10 mouse cellular contexts compared by ENCODE assay signal in the genomic region with DNA sequence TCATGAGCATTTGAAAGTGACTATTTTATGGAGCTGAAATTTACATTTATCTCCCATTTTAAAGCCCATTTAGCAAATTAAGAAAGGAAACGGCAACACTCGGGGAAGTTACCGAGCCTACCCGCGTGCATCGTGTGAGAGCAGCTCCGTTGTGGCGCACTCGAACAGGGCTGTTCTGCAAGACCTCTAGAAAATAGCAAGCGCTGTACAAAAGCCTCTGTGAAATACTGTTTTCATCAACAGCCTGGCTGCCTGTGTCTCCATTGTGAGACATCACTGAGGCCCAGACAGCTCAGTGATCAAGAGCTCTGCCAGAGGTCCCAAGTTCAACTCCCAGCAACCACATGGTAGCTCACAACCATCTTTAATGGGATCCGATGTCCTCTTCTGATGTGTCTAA.
DNase-seq lines count a peak whose midpoint lies in the region; ATAC-seq lines count a peak whose summit lies in the region.
"Had no signal": no experiment of that assay in that cellular context is flagged by ENCODE, and none has a peak within 500 bp of the region (broad histone marks: within the 10 kb centered on the region; RNA-seq: fewer than 3 reads in every experiment).

No protein-coding gene starts in this region.

- ATAC-seq in liver, embryonic 16.5 days (ENCODE audit: low read depth): no peak
- no peak for ATAC-seq in liver, embryonic 11.5 days (replicated peaks; ENCODE audit: low FRiP score)
- ATAC-seq in forebrain, embryonic 11.5 days (replicated peaks; ENCODE audit: low FRiP score): no peak
- 0 out of 2 replicates have a peak, but pooled peaks have one; percentile 16 for ATAC-seq in hindbrain, embryonic 13.5 days (ENCODE audit: low FRiP score)
- ATAC-seq in stomach, embryonic 15.5 days (ENCODE audit: insufficient read depth, low FRiP score, low read depth): no peak
- ATAC-seq: activated CD4-positive, CD25-positive, alpha-beta regulatory T cell, adult 4 months had no signal

- peaks cover 34% of the 10 kb centered on the region for H3K4me1 ChIP-seq in liver, embryonic 16.5 days (ENCODE audit: control insufficient read depth, low read depth, low read length)
- H3K4me1 ChIP-seq in liver, embryonic 11.5 days (replicated peaks; ENCODE audit: control insufficient read depth, insufficient read depth, low read length): peaks cover 56% of the 10 kb centered on the region
- H3K4me1 ChIP-seq in forebrain, embryonic 11.5 days (replicated peaks; ENCODE audit: control insufficient read depth, insufficient read depth, low read length): peaks cover 36% of the 10 kb centered on the region
- H3K4me1 ChIP-seq in hindbrain, embryonic 13.5 days (replicated peaks): peaks cover 73% of the 10 kb centered on the region
- peaks cover 38% of the 10 kb centered on the region for H3K4me1 ChIP-seq in stomach, embryonic 15.5 days

- H3K4me3 ChIP-seq in liver, embryonic 16.5 days (ENCODE audit: low read depth, low read length): no peak overlapping the region
- no peak overlapping the region for H3K4me3 ChIP-seq in liver, embryonic 11.5 days (ENCODE audit: low read depth, low read length)
- no peak overlapping the region for H3K4me3 ChIP-seq in forebrain, embryonic 11.5 days (ENCODE audit: low read depth, low read length)
- H3K4me3 ChIP-seq in hindbrain, embryonic 13.5 days: no peak overlapping the region
- no peak overlapping the region for H3K4me3 ChIP-seq in stomach, embryonic 15.5 days (replicated peaks)

- H3K4me2 ChIP-seq in liver, embryonic 16.5 days (ENCODE audit: low read depth, low read length): no peak overlapping the region
- H3K4me2 ChIP-seq in liver, embryonic 11.5 days: no peak overlapping the region
- H3K4me2 ChIP-seq in forebrain, embryonic 11.5 days (ENCODE audit: low read depth, low read length, severe bottlenecking): no peak overlapping the region
- no peak overlapping the region for H3K4me2 ChIP-seq in hindbrain, embryonic 13.5 days
- H3K4me2 ChIP-seq in stomach, embryonic 15.5 days: 0 out of 2 replicates have a peak overlapping the region, but pooled peaks have one; percentile 32

- H3K36me3 ChIP-seq in liver, embryonic 16.5 days (ENCODE audit: control insufficient read depth, insufficient read depth): no peaks in the 10 kb centered on the region
- H3K36me3 ChIP-seq in liver, embryonic 11.5 days (ENCODE audit: control insufficient read depth, insufficient read depth, low read length): no peaks in the 10 kb centered on the region
- no peaks in the 10 kb centered on the region for H3K36me3 ChIP-seq in forebrain, embryonic 11.5 days (ENCODE audit: control insufficient read depth, insufficient read depth, low read length)
- H3K36me3 ChIP-seq in hindbrain, embryonic 13.5 days: no peaks in the 10 kb centered on the region
- H3K36me3 ChIP-seq in stomach, embryonic 15.5 days: no peaks in the 10 kb centered on the region

- no peak for DNase-seq in liver, embryonic 11.5 days (ENCODE audit: low spot score)
- no peak for DNase-seq in forebrain, embryonic 11.5 days (ENCODE audit: low spot score)
- DNase-seq in ovary, postnatal 14 days (ENCODE audit: low spot score): no peak
- DNase-seq in left cerebral cortex, postnatal 25 days (ENCODE audit: low spot score in 2 of 2): no peak
- DNase-seq: cerebellum, postnatal 10 days; heart, adult 18-20 months had no signal

- intact Hi-C loops in left cerebral cortex, postnatal 25 days (cut with DNase I): no loop called here

- H3K27ac ChIP-seq in liver, embryonic 16.5 days (ENCODE audit: low read length): peak overlapping the region; percentile 40; the same call in 1 of the 2 replicates
- no peak overlapping the region for H3K27ac ChIP-seq in liver, embryonic 11.5 days (ENCODE audit: low read depth, low read length)
- peak overlapping the region; percentile 58; the same call in 1 of the 2 replicates for H3K27ac ChIP-seq in forebrain, embryonic 11.5 days (ENCODE audit: low read depth, low read length)
- peak overlapping the region; percentile 76 for H3K27ac ChIP-seq in hindbrain, embryonic 13.5 days
- H3K27ac ChIP-seq in stomach, embryonic 15.5 days: no peak overlapping the region

- 88% methylated on average over 11 of the region's 11 CpGs for WGBS in liver, embryonic 16.5 days (ENCODE audit: insufficient replicate concordance)
- WGBS in liver, embryonic 11.5 days: 98% methylated on average over 11 of the region's 11 CpGs
- 86% methylated on average over 11 of the region's 11 CpGs for WGBS in forebrain, embryonic 11.5 days
- 70% methylated on average over 11 of the region's 11 CpGs for WGBS in hindbrain, embryonic 13.5 days
- 92% methylated on average over 11 of the region's 11 CpGs for WGBS in stomach, embryonic 15.5 days

- no peak overlapping the region for H3K9ac ChIP-seq in liver, embryonic 16.5 days (ENCODE audit: low read depth, low read length)
- H3K9ac ChIP-seq in liver, embryonic 11.5 days (ENCODE audit: low read depth, low read length): no peak overlapping the region
- no peak overlapping the region for H3K9ac ChIP-seq in forebrain, embryonic 11.5 days (ENCODE audit: low read length)
- no peak overlapping the region for H3K9ac ChIP-seq in hindbrain, embryonic 13.5 days
- no peak overlapping the region for H3K9ac ChIP-seq in stomach, embryonic 15.5 days

- no peaks in the 10 kb centered on the region for H3K27me3 ChIP-seq in liver, embryonic 16.5 days (ENCODE audit: control insufficient read depth, insufficient read depth, low read depth, low read length)
- no peaks in the 10 kb centered on the region for H3K27me3 ChIP-seq in liver, embryonic 11.5 days (replicated peaks; ENCODE audit: control insufficient read depth, insufficient read depth, low read length)
- H3K27me3 ChIP-seq in forebrain, embryonic 11.5 days (ENCODE audit: control insufficient read depth, insufficient read depth, low read length): no peaks in the 10 kb centered on the region
- no peaks in the 10 kb centered on the region for H3K27me3 ChIP-seq in hindbrain, embryonic 13.5 days
- H3K27me3 ChIP-seq in stomach, embryonic 15.5 days (replicated peaks): no peaks in the 10 kb centered on the region

- no peaks in the 10 kb centered on the region for H3K9me3 ChIP-seq in liver, embryonic 16.5 days (replicated peaks; ENCODE audit: control insufficient read depth, low read length)
- H3K9me3 ChIP-seq in liver, embryonic 11.5 days (ENCODE audit: control insufficient read depth, low read length): no peaks in the 10 kb centered on the region
- H3K9me3 ChIP-seq in forebrain, embryonic 11.5 days (ENCODE audit: control insufficient read depth, low read length): no peaks in the 10 kb centered on the region
- H3K9me3 ChIP-seq in hindbrain, embryonic 13.5 days: no peaks in the 10 kb centered on the region
- no peaks in the 10 kb centered on the region for H3K9me3 ChIP-seq in stomach, embryonic 15.5 days

Comparison
In these comparisons a context has a peak if more than half of its experiments do, and no peak if none do; other contexts are left out.
1. H3K27ac ChIP-seq: peak in liver, embryonic 16.5 days (single experiment), forebrain, embryonic 11.5 days (single experiment) and hindbrain, embryonic 13.5 days (single experiment); none in liver, embryonic 11.5 days (single experiment) and stomach, embryonic 15.5 days (single experiment).